Mouse (Mus musculus) MEL (cell line): ENCODE results near the gene Dsp. TPM values are rescaled to one million over a fixed set of nuclear protein-coding genes. Genes with fewer than 3 reads are reported as not detected.

Experiments used
- DNase-seq: peaks from one replicate; pipeline ENCODE4 v3.0.0; 2011; ENCODE audit warnings: low read depth, low spot score
- H3K27ac ChIP-seq: 2 replicates; pipeline ENCODE4 v1.5.1; 2012; ENCODE audit warnings: low read depth, mild to moderate bottlenecking, control low read depth, low read length, moderate library complexity; ENCODE audit not compliant: control insufficient read depth
- H3K27me3 ChIP-seq, 2 experiments: fragments of 150-350 bp in 1 of 2; sonication (generic) in 1 of 2; 2 replicates each; pipeline ENCODE4 v1.6.1; 2012; ENCODE audit warnings: low read length in 2 of 2, mild to moderate bottlenecking in 2 of 2, improper control_type of control experiment in 1 of 2, moderate library complexity in 1 of 2; ENCODE audit not compliant: insufficient read depth in 2 of 2, control insufficient read depth in 1 of 2
- H3K36me3 ChIP-seq, 2 experiments: 2 replicates each; pipeline ENCODE4 v1.6.1; 2012 to 2014; ENCODE audit warnings: low read length in 2 of 2, improper control_type of control experiment in 1 of 2, inconsistent platforms in 1 of 2, mild to moderate bottlenecking in 1 of 2; ENCODE audit not compliant: insufficient read depth in 2 of 2, control insufficient read depth in 1 of 2
- H3K4me1 ChIP-seq, 2 experiments: fragments of 150-350 bp in 1 of 2; sonication (generic) in 1 of 2; 2 replicates each; pipeline ENCODE4 v1.6.1; 2012; ENCODE audit warnings: low read length in 2 of 2, improper control_type of control experiment in 1 of 2, mild to moderate bottlenecking in 1 of 2; ENCODE audit not compliant: insufficient read depth in 2 of 2, control insufficient read depth in 1 of 2
- H3K4me3 ChIP-seq, 2 experiments: fragments of 150-350 bp in 1 of 2; sonication (generic) in 1 of 2; 2 replicates each; pipeline ENCODE4 v1.5.1; 2012; ENCODE audit warnings: low read depth in 2 of 2, low read length in 2 of 2, mild to moderate bottlenecking in 2 of 2, moderate library complexity in 2 of 2, control low read depth in 1 of 2, improper control_type of control experiment in 1 of 2; ENCODE audit not compliant: control insufficient read depth in 1 of 2, insufficient read depth in 1 of 2
- H3K79me2 ChIP-seq: 2 replicates; pipeline ENCODE4 v1.6.1; 2012; ENCODE audit warnings: mild to moderate bottlenecking, low read length, moderate library complexity; ENCODE audit not compliant: control insufficient read depth, poor library complexity, insufficient read depth
- H3K9ac ChIP-seq: 2 replicates; pipeline ENCODE4 v1.6.1; 2012; ENCODE audit warnings: low read depth, mild to moderate bottlenecking, control low read depth, low read length, moderate library complexity; ENCODE audit not compliant: control insufficient read depth, poor library complexity, severe bottlenecking
- H3K9me3 ChIP-seq: fragments of 150-350 bp; sonication (generic); replicated peaks from 2 replicates; pipeline ENCODE4 v1.6.1; 2012; ENCODE audit warnings: mild to moderate bottlenecking, low read length, improper control_type of control experiment, moderate library complexity; ENCODE audit not compliant: insufficient read depth
- CHD1 ChIP-seq: IDR thresholded peaks from 2 replicates; pipeline ENCODE4 v1.6.1; 2012; ENCODE audit warnings: low read depth, mild to moderate bottlenecking, inconsistent platforms, low read length, improper control_type of control experiment
- E2F4 ChIP-seq: IDR thresholded peaks from 2 replicates; pipeline ENCODE4 v1.6.1; 2011; ENCODE audit warnings: low read depth, low read length, improper control_type of control experiment, borderline replicate concordance
- EP300 ChIP-seq, 2 experiments: IDR thresholded peaks; 2 replicates each; pipeline ENCODE4 v1.6.1; 2011; ENCODE audit warnings: improper control_type of control experiment in 2 of 2, low read length in 2 of 2, low read depth in 1 of 2, mild to moderate bottlenecking in 1 of 2
- GABPA ChIP-seq: IDR thresholded peaks from 2 replicates; pipeline ENCODE4 v1.6.1; 2012; ENCODE audit warnings: low read depth, mild to moderate bottlenecking, inconsistent platforms, low read length, improper control_type of control experiment, moderate library complexity
- JUND ChIP-seq: IDR thresholded peaks from 2 replicates; pipeline ENCODE4 v1.6.1; 2011; ENCODE audit warnings: low read depth, mild to moderate bottlenecking, improper control_type of control experiment, low read length
- MAX ChIP-seq: IDR thresholded peaks from 2 replicates; pipeline ENCODE4 v1.6.1; 2011; ENCODE audit warnings: low read length, improper control_type of control experiment
- MAZ ChIP-seq: IDR thresholded peaks from 2 replicates; pipeline ENCODE4 v1.6.1; 2012; ENCODE audit warnings: low read depth, mild to moderate bottlenecking, inconsistent platforms, low read length, improper control_type of control experiment
- MEF2A ChIP-seq: IDR thresholded peaks from 2 replicates; pipeline ENCODE4 v1.6.1; 2014; ENCODE audit warnings: low read depth, mild to moderate bottlenecking, inconsistent platforms, low read length, improper control_type of control experiment; ENCODE audit not compliant: poor library complexity, insufficient replicate concordance, severe bottlenecking; ENCODE audit errors: extremely low read depth
- MYC ChIP-seq: IDR thresholded peaks from 2 replicates; pipeline ENCODE4 v1.6.1; 2011; ENCODE audit warnings: low read depth, mild to moderate bottlenecking, low read length, improper control_type of control experiment, moderate library complexity
- NRF1 ChIP-seq: IDR thresholded peaks from 2 replicates; pipeline ENCODE4 v1.6.1; 2014; ENCODE audit warnings: low read depth, mild to moderate bottlenecking, inconsistent platforms, low read length, improper control_type of control experiment, moderate library complexity; ENCODE audit not compliant: poor library complexity, insufficient read depth, severe bottlenecking
- POLR2AphosphoS2 ChIP-seq: IDR thresholded peaks from 2 replicates; pipeline ENCODE4 v1.6.1; 2011; ENCODE audit warnings: low read length, improper control_type of control experiment
- SIN3A ChIP-seq: IDR thresholded peaks from 2 replicates; pipeline ENCODE4 v1.6.1; 2012; ENCODE audit warnings: low read length, improper control_type of control experiment, inconsistent platforms
- TAL1 ChIP-seq: IDR thresholded peaks from 2 replicates; pipeline ENCODE4 v1.6.1; 2012; ENCODE audit warnings: mild to moderate bottlenecking, inconsistent platforms, low read length, moderate library complexity, mixed read lengths
- TBP ChIP-seq: IDR thresholded peaks from 2 replicates; pipeline ENCODE4 v1.8.0; 2011; ENCODE audit warnings: low read depth, low read length, improper control_type of control experiment
- UBTF ChIP-seq: IDR thresholded peaks from 2 replicates; pipeline ENCODE4 v1.6.1; 2012; ENCODE audit warnings: low read depth, mild to moderate bottlenecking, inconsistent platforms, low read length, improper control_type of control experiment, moderate library complexity, borderline replicate concordance; ENCODE audit not compliant: insufficient read depth
- ZC3H11A ChIP-seq: IDR thresholded peaks from 2 replicates; pipeline ENCODE4 v1.6.1; 2012; ENCODE audit warnings: low read depth, mild to moderate bottlenecking, inconsistent platforms, low read length, improper control_type of control experiment
- ZKSCAN1 ChIP-seq: IDR thresholded peaks from 2 replicates; pipeline ENCODE4 v1.6.1; 2012; ENCODE audit warnings: low read depth, mild to moderate bottlenecking, inconsistent platforms, low read length, improper control_type of control experiment, moderate library complexity
- ZNF384 ChIP-seq: IDR thresholded peaks from 2 replicates; pipeline ENCODE4 v1.6.1; 2012; ENCODE audit warnings: low read depth, mild to moderate bottlenecking, inconsistent platforms, low read length, improper control_type of control experiment
- polyA plus RNA-seq, 2 experiments: library from polyadenylated mRNA; stranded (reverse) in 1 of 2; unstranded in 1 of 2; fragments of >175 nt in 1 of 2; fragments of >200 nt in 1 of 2; gene quantifications; 2 replicates each; pipeline versions ENCODE4 v1.2.1 to v1.2.4; 2012; ENCODE audit warnings: low replicate concordance in 2 of 2, low read depth in 1 of 2; ENCODE audit not compliant: insufficient read length in 2 of 2, insufficient read depth in 1 of 2, missing spikeins in 1 of 2
- total RNA-seq: library from RNA; depleted of rRNA; stranded (reverse); fragments of 300-350 nt; gene quantifications from 2 replicates; pipeline ENCODE4 v1.2.3, GENCODE M21; 2012

The Dsp gene
- total and polyA plus RNA-seq, 3 experiments = not detected

- TF ChIP-seq EP300 (IDR thresholded peaks at IDR 0.05; ENCODE audit: low read depth in 1 of 2, low read length in 2 of 2) (no peak), JUND (no peak), MAX (no peak), SIN3A (no peak), CHD1 (no peak), MYC (no peak), POLR2AphosphoS2 (no peak), UBTF (no peak), ZNF384 (no peak), GABPA (no peak), TAL1 (no peak)
- no peak for DNase-seq
Observed at GRCm38 (mm10) chr13:38232856-38233625, 81.9 kb downstream of the Dsp start.

GRCm38 (mm10) chr13:38234651-38235050 is 83.6 kb downstream of the Dsp start:
- Histone ChIP-seq H3K27ac (no peak overlapping the region), H3K36me3 (no peaks in the 10 kb centered on the region), H3K79me2 (no peaks in the 10 kb centered on the region), H3K4me3 (no peak overlapping the region), H3K9ac (no peak overlapping the region), H3K27me3 (no peaks in the 10 kb centered on the region), H3K4me1 (no peaks in the 10 kb centered on the region), H3K9me3 (no peaks in the 10 kb centered on the region)
- TF ChIP-seq MYC (no peak), MAZ (no peak), NRF1 (no peak), E2F4 (no peak), ZKSCAN1 (no peak), ZC3H11A (no peak), TBP (no peak), MEF2A (no peak), GABPA (no peak)
- DNase-seq = no peak

More at GRCm38 (mm10) chr13:38232856-38233625, 81.9 kb downstream of the Dsp start:
- Histone ChIP-seq H3K27ac (no peak overlapping the region), H3K4me1 (no peaks in the 10 kb centered on the region), H3K9ac (no peak overlapping the region), H3K79me2 (no peaks in the 10 kb centered on the region), H3K9me3 (no peaks in the 10 kb centered on the region), H3K4me3 (no peak overlapping the region), H3K36me3 (peaks cover 0 to 5% of the 10 kb centered on the region in 2 experiments; a peak in 2 of 4 replicates), H3K27me3 (no peaks in the 10 kb centered on the region)
